Mouse (Mus musculus): ENCODE data around the gene Cdnf. TPM values are rescaled to one million over a fixed set of nuclear protein-coding genes. Genes with fewer than 3 reads are reported as not detected.
A peak's percentile ranks its signal among the peaks of the same experiment; 100 is the strongest.

The Cdnf gene
- 10 to 100 TPM; 43.6 to 50.0 TPM for total RNA-seq (2021)
- long read RNA-seq, experiment 1, transcript Cdnf-201 (4 exons, 3,013 nt) = major isoform, 19 of 22 reads
- long read RNA-seq, experiment 1, partial matches to known transcripts = 0 of 22 reads
- long read RNA-seq, experiment 1, other reads (novel, unspliced or antisense) = 3 of 22 reads
- long read RNA-seq, experiment 2, transcript Cdnf-201 (4 exons, 3,013 nt) = major isoform, 16 of 20 reads
- long read RNA-seq, experiment 2, partial matches to known transcripts = 0 of 20 reads
- long read RNA-seq, experiment 2, other reads (novel, unspliced or antisense) = 4 of 20 reads

DNA sequence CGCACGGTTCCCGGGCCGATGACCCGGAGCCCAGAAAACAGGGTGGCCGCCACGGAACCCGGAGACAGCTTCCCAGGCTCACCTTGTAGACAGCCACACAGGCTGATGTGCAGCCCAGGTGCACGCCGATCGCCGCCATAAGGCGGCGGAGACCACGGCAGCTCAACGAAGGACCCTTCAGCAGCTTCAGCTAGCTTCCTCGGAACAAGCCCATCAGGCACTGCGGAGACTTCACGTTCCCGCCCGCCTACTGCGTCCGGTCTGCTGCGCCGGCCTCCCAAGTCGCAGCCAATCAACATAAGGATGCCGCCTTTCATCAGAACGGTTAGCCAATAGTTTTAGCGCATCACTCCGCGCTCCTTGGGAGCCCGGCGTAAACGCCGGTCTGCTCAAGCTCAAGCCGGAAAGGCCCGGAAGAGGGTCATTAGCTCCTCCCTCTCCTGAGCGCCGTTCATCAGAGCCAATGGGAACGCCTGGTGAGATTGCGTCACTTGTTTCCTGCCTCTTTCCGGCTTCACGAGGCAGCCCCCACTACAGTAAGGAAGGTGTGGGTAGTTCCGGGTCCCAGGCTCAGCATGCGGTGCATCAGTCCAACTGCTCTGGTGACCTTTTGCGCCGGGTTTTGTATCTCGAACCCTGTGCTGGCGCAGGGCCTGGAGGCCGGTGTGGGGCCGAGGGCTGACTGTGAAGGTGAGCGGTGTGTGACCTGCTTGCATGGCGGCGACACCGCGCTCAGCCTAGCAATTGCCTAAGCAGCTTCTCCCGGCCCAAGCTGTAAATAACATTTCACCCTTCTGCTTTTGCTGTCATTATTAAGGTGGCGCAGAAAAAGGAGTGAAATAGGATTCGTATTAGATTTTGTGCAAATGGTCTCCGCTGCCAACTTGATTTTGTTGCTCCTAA lies at the start of gene Cdnf, which contains the start of the genes Gm45902 and Hspa14:
TSS of gene Cdnf (plus strand) at position 479 of the 903 bp plus-strand sequence.
TSS of gene Gm45902 (minus strand) at position 239 of the 903 bp plus-strand sequence.
TSS of gene Hspa14 (minus strand) at position 263 of the 903 bp plus-strand sequence.
- DNase-seq (ENCODE audit: low spot score) = peak; percentile 97

DNA sequence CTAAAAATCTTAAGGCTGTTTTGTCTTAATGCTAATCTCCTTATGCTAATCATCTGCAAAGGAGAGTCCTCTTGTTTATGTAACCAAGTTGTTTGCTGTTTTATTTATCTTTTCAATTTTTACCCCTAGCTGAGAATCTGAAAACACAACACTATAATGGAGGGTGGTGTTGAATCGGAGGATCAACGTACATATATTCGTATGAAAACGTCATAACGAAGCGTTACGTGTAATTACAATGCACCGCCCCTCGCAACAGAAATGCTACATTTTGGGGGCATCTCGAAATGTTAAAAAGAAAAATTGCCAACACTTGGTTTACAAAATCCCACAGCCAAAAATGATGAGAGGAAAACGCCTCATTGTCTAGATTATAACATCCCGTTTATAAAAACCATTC lies 38.9 kb upstream of the Cdnf start:
- DNase-seq (ENCODE audit: low spot score) = no peak

DNA sequence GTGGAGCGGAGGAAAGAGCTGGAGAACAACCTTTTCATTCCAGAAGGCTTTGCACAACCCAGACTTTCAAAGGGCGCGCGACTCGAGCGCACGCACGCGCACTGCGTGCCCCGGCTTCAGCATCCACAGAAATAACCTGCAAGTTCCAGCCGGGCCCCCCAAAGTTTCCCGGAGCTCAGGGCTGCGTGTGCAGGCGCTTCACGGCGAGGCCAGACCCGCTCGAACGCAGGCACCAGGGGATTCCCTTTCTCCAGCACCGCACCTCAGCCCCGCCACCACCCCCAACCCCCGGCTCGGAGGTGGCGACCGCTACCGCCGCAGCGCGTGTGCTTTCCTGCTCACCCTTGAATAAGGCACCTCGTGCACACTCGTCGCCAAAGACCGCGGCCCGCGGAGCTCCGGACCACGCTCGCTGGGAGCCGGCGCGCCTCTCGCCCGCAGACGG lies 38.4 kb upstream of the Cdnf start:
- DNase-seq (ENCODE audit: low spot score) = peak; percentile 16

- DNase-seq (ENCODE audit: low spot score) = peak; percentile 96
These were observed 38.0 kb upstream of the Cdnf start, which contains the start of gene Suv39h2 for GRCm38 (mm10) chr2:3474861-3475283. TSS of gene Suv39h2 (minus strand) at chr2:3475031.

- no peak for DNase-seq (ENCODE audit: low spot score)
These were observed 37.0 kb upstream of the Cdnf start for GRCm38 (mm10) chr2:3475746-3476251.

DNA sequence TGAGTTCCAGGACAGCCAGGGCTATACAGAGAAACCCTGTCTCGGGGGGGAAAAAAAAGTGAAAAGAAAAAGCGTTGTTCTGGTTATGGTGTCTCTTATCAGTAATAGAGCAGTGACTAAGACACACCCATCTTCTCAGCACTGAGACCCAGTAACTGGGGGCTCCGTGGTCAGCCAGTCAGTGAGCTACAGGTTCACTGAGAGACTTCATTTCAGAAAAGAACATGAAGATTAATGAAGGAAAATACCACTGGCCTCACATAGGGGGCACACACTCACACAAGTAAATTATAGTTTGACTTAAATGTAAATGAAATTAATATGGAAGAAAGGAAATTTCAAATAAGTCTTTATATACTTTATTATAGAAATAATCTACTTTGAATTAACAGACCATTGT lies 32.6 kb upstream of the Cdnf start:
- no peak for DNase-seq (ENCODE audit: low spot score)

DNA sequence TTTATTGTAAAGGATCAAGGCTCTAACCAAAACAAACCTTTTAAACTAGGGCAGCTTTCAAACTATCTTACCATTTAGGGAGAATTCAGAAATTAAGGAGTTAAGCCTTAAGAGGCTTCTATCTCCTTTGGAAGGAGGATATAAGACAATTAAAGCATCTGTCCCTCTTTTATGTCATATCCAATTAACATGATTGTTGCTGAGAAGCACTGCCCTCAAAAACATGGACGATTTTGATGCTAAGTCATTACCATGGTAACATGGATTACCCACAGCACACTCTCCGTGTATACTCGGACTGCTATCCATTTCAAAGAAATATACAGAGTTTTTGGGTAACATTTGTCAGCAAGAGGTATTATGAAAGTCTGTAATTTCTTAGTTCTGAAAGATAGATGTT lies 23.0 kb upstream of the Cdnf start:
- DNase-seq (ENCODE audit: low spot score) = no peak

GRCm38 (mm10) chr2:3493833-3494409 lies 18.9 kb upstream of the Cdnf start:
- DNase-seq (ENCODE audit: low spot score) = no peak

DNA sequence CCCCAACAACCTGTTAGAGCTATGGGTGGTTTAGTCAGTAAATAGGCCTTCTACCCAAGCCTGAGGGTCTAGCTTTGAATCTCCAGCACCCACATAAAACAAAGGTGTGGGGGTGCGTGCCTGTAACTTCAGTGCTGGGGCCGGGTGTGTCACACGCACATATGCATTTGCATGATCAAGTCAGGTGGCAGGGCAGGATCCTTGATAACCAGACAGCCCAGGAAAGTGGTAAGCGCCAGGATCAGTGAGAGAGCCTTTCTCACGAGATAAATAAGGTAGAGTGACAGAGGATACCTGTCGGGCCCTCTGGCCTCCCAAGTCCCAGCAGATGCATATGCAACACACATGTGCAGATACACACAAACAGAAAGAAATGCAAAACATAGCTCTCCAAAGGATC lies 13.3 kb upstream of the Cdnf start:
- DNase-seq (ENCODE audit: low spot score) = no peak

DNA sequence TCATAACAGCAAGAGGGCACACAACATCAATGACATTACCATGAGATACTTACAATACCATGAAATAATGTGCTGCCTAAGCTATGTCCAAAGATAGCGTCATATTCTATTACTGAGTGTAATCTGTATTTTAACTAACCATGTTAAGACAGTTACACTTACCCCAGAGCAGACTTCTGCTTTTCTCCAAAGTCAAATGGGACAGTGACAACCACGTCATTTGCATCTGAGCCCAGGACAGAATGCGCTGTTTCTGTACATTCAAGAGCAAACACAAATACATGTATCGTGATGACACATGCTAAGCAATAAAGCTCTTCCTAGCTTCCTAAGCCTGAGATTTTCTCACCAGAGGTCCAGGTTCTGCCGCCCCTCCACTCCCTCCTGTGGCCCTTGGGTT lies 11.9 kb upstream of the Cdnf start:
- DNase-seq (ENCODE audit: low spot score) = no peak

DNA sequence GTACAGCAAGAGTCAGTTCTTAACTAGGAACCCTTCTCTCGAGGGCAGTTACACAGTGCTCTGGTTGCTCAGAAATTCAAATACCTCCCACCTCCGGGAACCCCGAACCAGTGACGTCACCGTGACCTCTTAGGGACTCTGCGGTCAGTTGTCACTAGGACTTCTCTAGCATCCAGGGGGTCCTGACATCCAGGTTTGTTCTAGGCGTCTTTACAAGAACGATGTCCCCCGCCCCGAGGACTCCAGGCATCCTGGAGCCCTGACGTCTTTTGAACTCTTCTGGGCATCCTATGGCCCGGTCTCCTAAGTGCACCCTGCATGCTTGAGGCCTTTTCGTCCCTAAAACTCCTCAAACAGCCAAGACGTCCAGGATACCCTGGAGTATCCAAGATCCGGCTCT lies 754 bp upstream of the Cdnf start:
- DNase-seq (ENCODE audit: low spot score) = no peak

DNA sequence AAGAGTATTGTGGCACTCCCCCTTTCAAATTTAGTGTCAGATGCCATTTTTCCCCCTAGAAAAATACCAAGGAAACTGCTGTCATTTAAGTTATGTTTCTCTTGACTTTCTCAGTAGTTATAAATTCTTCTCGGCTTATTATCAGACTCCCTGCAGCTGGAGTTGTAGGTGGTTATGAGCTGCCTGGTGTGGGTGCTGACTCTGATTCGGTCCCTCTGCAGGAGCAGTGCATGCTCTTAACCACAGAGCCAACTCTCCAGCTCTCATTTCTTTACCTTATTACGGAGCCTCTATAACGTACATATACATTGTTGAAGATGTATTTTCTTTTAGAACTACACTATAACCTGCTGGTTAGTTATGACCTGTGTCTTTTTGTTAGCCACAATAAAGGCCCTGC lies 9.7 kb downstream of the Cdnf start:
- no peak for DNase-seq (ENCODE audit: low spot score)

DNA sequence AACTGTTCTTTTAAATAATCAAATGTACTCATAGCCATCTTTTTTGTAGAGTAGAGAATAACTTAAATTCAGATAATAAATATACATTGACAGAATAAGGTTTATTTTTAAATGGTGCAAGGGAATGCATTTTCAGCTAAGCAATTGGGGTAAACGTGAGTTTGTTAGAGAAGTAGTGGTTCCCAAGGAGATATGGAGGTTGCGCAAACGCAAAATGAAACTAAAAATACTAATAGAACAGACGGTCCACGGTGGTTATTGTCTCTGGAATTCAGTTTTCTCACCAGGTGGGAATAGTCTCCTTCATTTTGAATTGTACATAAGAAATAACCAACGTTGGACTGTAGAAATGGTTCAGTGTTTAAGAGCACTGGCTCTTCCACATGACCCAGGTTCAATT lies 13.5 kb downstream of the Cdnf start:
- no peak for DNase-seq (ENCODE audit: low spot score)

GRCm38 (mm10) chr2:3541307-3542079 lies 28.7 kb downstream of the Cdnf start:
- no peak for DNase-seq (ENCODE audit: low spot score)

- no peak for DNase-seq (ENCODE audit: low spot score)
These were observed 33.2 kb downstream of the Cdnf start for GRCm38 (mm10) chr2:3546055-3546454.

GRCm38 (mm10) chr2:3546588-3546987 lies 33.8 kb downstream of the Cdnf start:
- DNase-seq (ENCODE audit: low spot score) = peak; percentile 25

- DNase-seq (ENCODE audit: low spot score) = no peak
These were observed 57.4 kb downstream of the Cdnf start, which contains the start of gene Fam107b for GRCm38 (mm10) chr2:3570186-3570585. TSS of gene Fam107b (plus strand) at chr2:3570488.

DNA sequence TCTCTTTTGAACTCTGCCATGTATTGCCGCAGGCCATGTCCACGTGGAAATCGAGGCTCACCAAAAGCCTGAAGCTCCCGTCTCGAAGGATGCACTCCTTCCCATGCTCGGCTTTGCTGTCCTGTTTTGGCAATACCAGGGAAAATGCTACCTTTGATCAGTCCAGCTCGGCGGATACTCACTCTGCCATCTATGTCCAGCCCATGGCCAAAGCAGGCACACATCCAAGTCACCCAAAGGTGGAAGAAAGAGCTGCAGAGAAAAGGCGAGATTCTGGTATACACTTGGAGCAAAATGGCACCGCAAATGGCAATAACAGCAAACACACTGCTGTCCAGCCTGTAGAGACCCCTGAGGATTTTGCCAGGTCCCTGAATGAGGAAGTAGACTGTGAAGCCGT lies 57.8 kb downstream of the Cdnf start:
- no peak for DNase-seq (ENCODE audit: low spot score)

DNA sequence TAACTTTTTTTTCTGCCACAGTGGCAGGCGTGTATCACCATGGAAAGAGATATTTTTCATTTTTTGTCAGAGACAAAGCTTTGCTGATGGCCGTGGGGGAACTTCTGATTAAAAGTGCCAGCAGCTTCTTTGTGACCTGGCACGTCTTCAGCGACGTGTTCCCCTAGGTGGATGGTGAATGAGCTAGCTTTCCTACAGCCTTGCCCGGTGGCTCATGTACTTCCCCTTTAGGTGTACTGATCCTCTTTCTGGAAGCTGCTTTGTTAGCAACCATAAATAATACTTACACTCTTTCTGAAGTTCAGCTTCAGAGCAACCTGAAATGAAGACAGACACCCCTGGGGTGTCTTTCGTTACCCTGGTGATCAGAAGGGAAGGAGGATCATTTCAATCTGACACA lies 61.1 kb downstream of the Cdnf start:
- no peak for DNase-seq (ENCODE audit: low spot score)

DNA sequence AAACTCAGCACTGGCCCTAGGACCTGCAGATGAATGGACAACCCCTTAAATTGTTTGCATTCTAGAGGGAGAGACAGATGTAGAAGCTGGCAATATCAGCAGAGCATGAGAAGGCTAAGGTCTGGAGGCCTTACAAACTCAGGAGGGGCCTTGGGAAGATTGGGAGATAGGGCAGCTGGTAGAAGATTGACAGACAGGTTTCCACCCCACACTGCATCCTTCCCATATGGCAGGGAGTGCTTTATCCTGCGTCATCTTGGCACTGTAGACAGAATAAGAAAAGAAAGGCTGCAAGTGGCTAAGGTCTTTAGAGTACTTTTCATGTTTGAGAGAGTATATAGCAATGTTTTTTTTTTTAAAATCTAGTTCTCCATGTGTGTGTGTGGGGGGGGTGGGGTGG lies 62.3 kb downstream of the Cdnf start:
- no peak for DNase-seq (ENCODE audit: low spot score)

Data from gastrocnemius, adult 18-20 months (tissue).